Mouse (Mus musculus): ENCODE results near the gene Arl15. TPM values are rescaled to one million over a fixed set of nuclear protein-coding genes. Genes with fewer than 3 reads are reported as not detected.

The Arl15 gene
- polyA plus RNA-seq, 1 experiment: 23.8 TPM

GRCm38 (mm10) chr13:113811141-113811540 is 16.8 kb downstream of the Arl15 start:
- DNase-seq (ENCODE audit: low read depth): no peak
- no peak for TF ChIP-seq CTCF (IDR thresholded peaks at IDR 0.05; ENCODE audit: borderline replicate concordance, extremely low read depth, insufficient read depth, insufficient read length)
- no peak for TF ChIP-seq POLR2A (IDR thresholded peaks at IDR 0.05; ENCODE audit: borderline replicate concordance, extremely low read depth, insufficient read depth, insufficient read length, poor library complexity, severe bottlenecking)

DNA sequence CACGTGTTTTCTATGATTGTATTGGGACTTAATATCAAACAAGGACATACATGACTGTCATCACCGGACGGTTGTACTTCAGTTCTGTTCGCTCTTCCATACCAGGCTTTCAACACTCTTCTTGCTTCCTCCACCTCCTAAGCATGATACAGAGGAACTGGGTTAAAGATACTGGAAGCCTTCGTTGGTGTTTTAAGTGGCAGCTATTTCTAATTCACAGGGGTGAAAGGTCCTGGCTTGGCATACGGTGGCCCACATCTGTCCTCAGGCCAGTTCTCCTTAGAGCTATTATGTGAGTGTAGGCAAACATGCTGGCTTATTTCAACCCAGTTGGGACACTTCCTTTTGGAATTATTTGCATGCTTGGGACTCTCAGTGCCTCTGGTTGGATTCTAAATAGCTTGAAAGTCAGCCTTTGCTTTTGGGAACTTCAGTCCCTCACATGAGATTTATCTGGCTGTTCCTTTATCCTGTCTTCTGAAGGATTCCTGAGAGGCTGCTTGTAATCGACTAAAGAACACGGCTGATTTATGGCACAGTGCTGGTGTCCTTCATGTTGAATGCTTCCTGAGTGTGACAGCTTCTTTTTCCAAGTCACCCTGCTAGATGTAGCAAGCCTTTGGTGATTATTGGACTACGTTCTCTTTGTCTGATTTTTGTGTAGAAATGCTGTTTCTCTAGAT is 17.7 kb downstream of the Arl15 start:
- no peak for TF ChIP-seq CTCF (IDR thresholded peaks at IDR 0.05; ENCODE audit: borderline replicate concordance, extremely low read depth, insufficient read depth, insufficient read length)
- no peak for TF ChIP-seq POLR2A (IDR thresholded peaks at IDR 0.05; ENCODE audit: borderline replicate concordance, extremely low read depth, insufficient read depth, insufficient read length, poor library complexity, severe bottlenecking)
- DNase-seq (ENCODE audit: low read depth): no peak

GRCm38 (mm10) chr13:113812593-113812975 is 18.3 kb downstream of the Arl15 start:
- no peak for DNase-seq (ENCODE audit: low read depth)
- TF ChIP-seq POLR2A (IDR thresholded peaks at IDR 0.05; ENCODE audit: borderline replicate concordance, extremely low read depth, insufficient read depth, insufficient read length, poor library complexity, severe bottlenecking): no peak
- TF ChIP-seq CTCF (IDR thresholded peaks at IDR 0.05; ENCODE audit: borderline replicate concordance, extremely low read depth, insufficient read depth, insufficient read length): no peak

- TF ChIP-seq CTCF (IDR thresholded peaks at IDR 0.05; ENCODE audit: borderline replicate concordance, extremely low read depth, insufficient read depth, insufficient read length): no peak
- no peak for TF ChIP-seq POLR2A (IDR thresholded peaks at IDR 0.05; ENCODE audit: borderline replicate concordance, extremely low read depth, insufficient read depth, insufficient read length, poor library complexity, severe bottlenecking)
- DNase-seq (ENCODE audit: low read depth): no peak
Measured at GRCm38 (mm10) chr13:113814121-113814520, 19.8 kb downstream of the Arl15 start.

GRCm38 (mm10) chr13:113815697-113816420 is 21.6 kb downstream of the Arl15 start:
- peak; percentile 78 for DNase-seq (ENCODE audit: low read depth)
- TF ChIP-seq POLR2A (IDR thresholded peaks at IDR 0.05; ENCODE audit: borderline replicate concordance, extremely low read depth, insufficient read depth, insufficient read length, poor library complexity, severe bottlenecking) (no peak), CTCF (IDR thresholded peaks at IDR 0.05; ENCODE audit: borderline replicate concordance, extremely low read depth, insufficient read depth, insufficient read length) (no peak)

GRCm38 (mm10) chr13:113816421-113816810 is 22.1 kb downstream of the Arl15 start:
- TF ChIP-seq POLR2A (IDR thresholded peaks at IDR 0.05; ENCODE audit: borderline replicate concordance, extremely low read depth, insufficient read depth, insufficient read length, poor library complexity, severe bottlenecking): no peak
- no peak for TF ChIP-seq CTCF (IDR thresholded peaks at IDR 0.05; ENCODE audit: borderline replicate concordance, extremely low read depth, insufficient read depth, insufficient read length)

GRCm38 (mm10) chr13:113819006-113819405 is 24.7 kb downstream of the Arl15 start:
- TF ChIP-seq POLR2A (IDR thresholded peaks at IDR 0.05; ENCODE audit: borderline replicate concordance, extremely low read depth, insufficient read depth, insufficient read length, poor library complexity, severe bottlenecking) (no peak), CTCF (IDR thresholded peaks at IDR 0.05; ENCODE audit: borderline replicate concordance, extremely low read depth, insufficient read depth, insufficient read length) (no peak)
- DNase-seq (ENCODE audit: low read depth): no peak

More at GRCm38 (mm10) chr13:113816421-113816810, 22.1 kb downstream of the Arl15 start:
- no peak for DNase-seq (ENCODE audit: low read depth)

- TF ChIP-seq CTCF (IDR thresholded peaks at IDR 0.05; ENCODE audit: borderline replicate concordance, extremely low read depth, insufficient read depth, insufficient read length): no peak
- TF ChIP-seq POLR2A (IDR thresholded peaks at IDR 0.05; ENCODE audit: borderline replicate concordance, extremely low read depth, insufficient read depth, insufficient read length, poor library complexity, severe bottlenecking): no peak
- no peak for DNase-seq (ENCODE audit: low read depth)
Measured at GRCm38 (mm10) chr13:113820176-113820575, 25.9 kb downstream of the Arl15 start.

GRCm38 (mm10) chr13:113821891-113822290 is 27.6 kb downstream of the Arl15 start:
- DNase-seq (ENCODE audit: low read depth): peak; percentile 84

GRCm38 (mm10) chr13:113824027-113824426 is 29.7 kb downstream of the Arl15 start:
- no peak for DNase-seq (ENCODE audit: low read depth)
- TF ChIP-seq CTCF (IDR thresholded peaks at IDR 0.05; ENCODE audit: borderline replicate concordance, extremely low read depth, insufficient read depth, insufficient read length) (no peak), POLR2A (IDR thresholded peaks at IDR 0.05; ENCODE audit: borderline replicate concordance, extremely low read depth, insufficient read depth, insufficient read length, poor library complexity, severe bottlenecking) (no peak)

More at GRCm38 (mm10) chr13:113821891-113822290, 27.6 kb downstream of the Arl15 start:
- TF ChIP-seq CTCF (IDR thresholded peaks at IDR 0.05; ENCODE audit: borderline replicate concordance, extremely low read depth, insufficient read depth, insufficient read length) (no peak), POLR2A (IDR thresholded peaks at IDR 0.05; ENCODE audit: borderline replicate concordance, extremely low read depth, insufficient read depth, insufficient read length, poor library complexity, severe bottlenecking) (no peak)

DNA sequence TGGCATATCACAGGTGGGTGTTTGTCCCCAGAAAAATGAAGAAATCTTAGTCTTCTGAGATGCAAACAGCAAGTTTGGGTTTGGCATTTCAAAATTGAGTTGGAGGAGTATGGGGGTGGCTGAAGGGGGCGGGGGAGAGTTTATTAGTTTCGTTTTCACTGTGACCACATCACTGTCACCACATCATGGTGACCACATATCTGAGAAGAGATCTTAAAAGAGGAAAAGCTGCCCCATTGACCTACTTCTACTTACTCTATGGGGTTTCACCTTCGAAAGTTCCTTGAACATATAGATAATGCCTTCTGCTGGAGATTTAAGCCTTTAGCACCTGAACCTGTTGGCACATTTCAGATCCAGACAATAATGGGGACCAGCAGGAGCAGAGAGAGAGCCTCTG is 34.3 kb downstream of the Arl15 start:
- TF ChIP-seq CTCF (IDR thresholded peaks at IDR 0.05; ENCODE audit: borderline replicate concordance, extremely low read depth, insufficient read depth, insufficient read length): no peak
- TF ChIP-seq POLR2A (IDR thresholded peaks at IDR 0.05; ENCODE audit: borderline replicate concordance, extremely low read depth, insufficient read depth, insufficient read length, poor library complexity, severe bottlenecking): no peak
- no peak for DNase-seq (ENCODE audit: low read depth)

Measured in brain, embryonic 14.5 days (tissue).